Mouse (Mus musculus): ENCODE data around the gene Phb. TPM values are rescaled to one million over a fixed set of nuclear protein-coding genes. Genes with fewer than 3 reads are reported as not detected.
A peak's percentile ranks its signal among the peaks of the same experiment; 100 is the strongest.

Gene Phb
- polyA plus RNA-seq, 1 experiment from 2014 or later, result 175 TPM

GRCm38 (mm10) chr11:95640751-95641150 is 26.0 kb upstream of the Phb start:
- Histone ChIP-seq H3K4me1 (replicated peaks) (peaks cover 30% of the 10 kb centered on the region), H3K4me3 (no peak overlapping the region), H3K36me3 (no peaks in the 10 kb centered on the region), H3K27ac (no peak overlapping the region), H3K4me2 (no peak overlapping the region), H3K9me3 (peaks cover 3% of the 10 kb centered on the region; the same call in 1 of the 2 replicates), H3K9ac (no peak overlapping the region), H3K27me3 (peaks cover 54% of the 10 kb centered on the region)
- no peak for ATAC-seq (ENCODE audit: low FRiP score)
- 54% methylated on average over 2 of the region's 2 CpGs for WGBS

DNA sequence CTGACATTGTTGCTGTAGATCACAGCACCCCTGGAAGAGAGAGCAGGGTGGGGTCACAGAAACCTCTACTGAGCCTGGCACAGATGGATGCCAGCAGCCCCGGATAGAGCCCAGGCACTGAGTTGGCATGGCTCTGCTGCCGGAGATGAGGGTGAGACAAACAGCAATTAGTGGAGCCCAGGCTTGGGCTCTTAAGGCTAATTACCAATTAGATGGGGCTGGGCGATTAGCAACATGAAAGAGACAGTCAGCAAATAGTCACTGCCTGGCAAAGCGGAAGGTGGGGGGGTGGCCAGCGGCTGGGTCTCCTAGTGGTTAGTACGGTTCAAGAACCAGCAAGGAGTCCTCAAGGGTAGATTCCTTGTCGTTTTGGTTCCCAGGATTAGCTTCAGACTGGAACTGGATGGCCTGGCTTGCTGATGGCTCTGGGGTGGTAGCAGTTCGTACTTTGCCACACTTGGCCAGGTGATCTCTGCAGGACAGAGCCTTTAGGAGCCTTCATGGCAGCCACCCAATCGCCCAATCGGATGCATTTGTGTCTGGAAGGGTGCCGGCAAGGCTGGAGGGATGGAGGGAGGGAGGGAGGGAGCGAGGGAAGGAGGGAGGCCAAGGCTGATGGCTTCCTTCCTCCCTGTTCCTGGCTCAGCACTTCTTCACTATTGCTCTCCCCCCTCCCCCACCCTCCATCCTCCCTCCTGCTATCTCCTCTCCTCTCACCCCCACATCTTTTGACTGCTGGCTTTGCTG is 24.1 kb upstream of the Phb start:
- Histone ChIP-seq H3K4me3 (no peak overlapping the region), H3K9me3 (peaks cover 3% of the 10 kb centered on the region; the same call in 1 of the 2 replicates), H3K27me3 (peaks cover 68% of the 10 kb centered on the region), H3K4me2 (no peak overlapping the region), H3K4me1 (replicated peaks) (peaks cover 37% of the 10 kb centered on the region), H3K9ac (no peak overlapping the region), H3K36me3 (no peaks in the 10 kb centered on the region), H3K27ac (no peak overlapping the region)
- 0 out of 2 replicates have a peak, but pooled peaks have one; percentile 18 for ATAC-seq (ENCODE audit: low FRiP score)
- WGBS, result 44% methylated on average over 11 of the region's 12 CpGs

DNA sequence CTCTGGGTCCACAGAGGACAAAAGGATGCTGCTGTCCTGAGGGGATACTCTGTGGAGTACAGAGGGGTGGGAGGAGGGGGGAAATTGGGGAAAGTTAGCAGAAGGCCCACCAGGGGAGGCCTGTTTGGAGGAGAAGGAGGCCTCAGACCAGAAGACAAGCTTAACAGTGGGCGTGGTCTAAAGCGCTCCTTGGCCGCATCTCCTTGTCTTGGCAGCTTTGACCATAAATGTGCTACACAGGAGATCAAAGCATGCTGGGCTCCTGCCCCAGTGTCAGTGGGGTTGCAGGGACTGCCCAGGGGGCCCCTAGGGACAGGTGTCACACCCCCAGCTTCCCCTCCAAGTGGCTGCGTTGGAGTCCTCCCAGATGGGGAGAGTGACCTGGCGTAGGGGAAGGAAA is 22.9 kb upstream of the Phb start:
- no peak overlapping the region for H3K4me2 ChIP-seq
- no peaks in the 10 kb centered on the region for H3K9me3 ChIP-seq
- no peak overlapping the region for H3K27ac ChIP-seq
- peaks cover 70% of the 10 kb centered on the region for H3K27me3 ChIP-seq
- WGBS, result 44% methylated on average over 5 of the region's 5 CpGs
- H3K4me1 ChIP-seq (replicated peaks), result peaks cover 43% of the 10 kb centered on the region
- no peak overlapping the region for H3K4me3 ChIP-seq
- no peaks in the 10 kb centered on the region for H3K36me3 ChIP-seq
- H3K9ac ChIP-seq, result no peak overlapping the region
- ATAC-seq (ENCODE audit: low FRiP score), result no peak

- no peak overlapping the region for H3K27ac ChIP-seq
- H3K36me3 ChIP-seq, result no peaks in the 10 kb centered on the region
- ATAC-seq (ENCODE audit: low FRiP score), result no peak
- H3K9ac ChIP-seq, result no peak overlapping the region
- peaks cover 44% of the 10 kb centered on the region for H3K4me1 ChIP-seq (replicated peaks)
- no peak overlapping the region for H3K4me3 ChIP-seq
- no peaks in the 10 kb centered on the region for H3K9me3 ChIP-seq
- H3K27me3 ChIP-seq, result peaks cover 72% of the 10 kb centered on the region
- WGBS, result 55% methylated on average over 7 of the region's 7 CpGs
- no peak overlapping the region for H3K4me2 ChIP-seq
Observed at GRCm38 (mm10) chr11:95644381-95644780, 22.4 kb upstream of the Phb start.

- ATAC-seq (ENCODE audit: low FRiP score), result 0 out of 2 replicates have a peak, but pooled peaks have one; percentile 13
- no peaks in the 10 kb centered on the region for H3K36me3 ChIP-seq
- H3K9ac ChIP-seq, result peak overlapping the region; percentile 51
- H3K27ac ChIP-seq, result no peak overlapping the region
- H3K4me1 ChIP-seq (replicated peaks), result peaks cover 44% of the 10 kb centered on the region
- peak overlapping the region; percentile 42 for H3K4me2 ChIP-seq
- no peaks in the 10 kb centered on the region for H3K9me3 ChIP-seq
- H3K27me3 ChIP-seq, result peaks cover 77% of the 10 kb centered on the region
- peak overlapping the region; percentile 14 for H3K4me3 ChIP-seq
- WGBS, result 1% methylated on average over 35 of the region's 36 CpGs
Observed at GRCm38 (mm10) chr11:95645397-95646153, 21.2 kb upstream of the Phb start.

- WGBS, result 34% methylated on average over 3 of the region's 3 CpGs
- no peak for ATAC-seq (ENCODE audit: low FRiP score)
- no peak overlapping the region for H3K27ac ChIP-seq
- no peaks in the 10 kb centered on the region for H3K9me3 ChIP-seq
- peaks cover 72% of the 10 kb centered on the region for H3K27me3 ChIP-seq
- no peaks in the 10 kb centered on the region for H3K36me3 ChIP-seq
- no peak overlapping the region for H3K4me3 ChIP-seq
- H3K4me2 ChIP-seq, result no peak overlapping the region
- H3K9ac ChIP-seq, result no peak overlapping the region
- peaks cover 44% of the 10 kb centered on the region for H3K4me1 ChIP-seq (replicated peaks)
Observed at GRCm38 (mm10) chr11:95646154-95646490, 20.6 kb upstream of the Phb start.

DNA sequence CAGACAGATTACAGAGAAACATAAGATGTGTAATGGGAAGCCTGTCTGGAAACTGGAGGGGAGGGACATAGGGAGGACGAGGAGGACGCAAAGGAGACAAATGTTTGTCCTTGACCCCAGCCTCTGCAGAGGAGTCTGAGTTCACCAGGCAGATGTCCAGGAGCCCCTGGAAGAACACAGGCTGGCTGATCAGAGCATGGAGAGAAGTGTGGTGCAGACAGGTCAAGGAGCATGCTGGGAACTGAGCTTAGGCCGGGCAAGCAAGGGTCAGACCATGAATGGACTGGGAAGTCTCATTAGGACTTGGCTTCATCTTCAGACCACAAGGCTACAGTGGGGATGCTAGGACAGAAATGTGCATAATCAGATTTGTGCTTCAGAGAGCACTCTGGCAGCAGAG is 19.0 kb upstream of the Phb start:
- no peaks in the 10 kb centered on the region for H3K9me3 ChIP-seq
- H3K4me1 ChIP-seq (replicated peaks), result peaks cover 38% of the 10 kb centered on the region
- H3K27ac ChIP-seq, result no peak overlapping the region
- 0 out of 2 replicates have a peak overlapping the region, but pooled peaks have one; percentile 5 for H3K9ac ChIP-seq
- H3K4me2 ChIP-seq, result no peak overlapping the region
- H3K36me3 ChIP-seq, result no peaks in the 10 kb centered on the region
- H3K27me3 ChIP-seq, result peaks cover 67% of the 10 kb centered on the region
- no peak overlapping the region for H3K4me3 ChIP-seq
- WGBS, result 27% methylated on average over 3 of the region's 3 CpGs
- ATAC-seq (ENCODE audit: low FRiP score), result no peak

DNA sequence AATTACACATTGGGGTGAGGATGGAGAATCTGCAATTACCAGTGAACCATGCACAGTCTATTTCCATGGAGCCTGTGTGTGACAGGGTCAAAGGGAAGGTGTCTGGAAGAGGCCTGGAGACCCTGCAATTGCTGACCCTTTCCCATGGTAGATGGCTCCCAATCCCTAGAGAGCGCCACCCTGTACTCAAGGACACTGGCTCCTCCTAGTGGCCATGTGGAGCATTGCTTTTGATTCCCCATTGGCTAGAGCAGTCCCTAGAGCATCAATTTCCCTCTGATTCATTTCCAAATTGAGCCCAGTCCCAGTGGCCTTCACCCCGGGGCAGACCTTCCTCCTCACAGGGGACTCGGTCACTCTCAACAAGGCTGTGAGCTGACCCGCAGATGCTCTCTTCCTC is 17.9 kb upstream of the Phb start:
- no peak for ATAC-seq (ENCODE audit: low FRiP score)
- 4% methylated on average over 4 of the region's 4 CpGs for WGBS
- H3K4me2 ChIP-seq, result no peak overlapping the region

DNA sequence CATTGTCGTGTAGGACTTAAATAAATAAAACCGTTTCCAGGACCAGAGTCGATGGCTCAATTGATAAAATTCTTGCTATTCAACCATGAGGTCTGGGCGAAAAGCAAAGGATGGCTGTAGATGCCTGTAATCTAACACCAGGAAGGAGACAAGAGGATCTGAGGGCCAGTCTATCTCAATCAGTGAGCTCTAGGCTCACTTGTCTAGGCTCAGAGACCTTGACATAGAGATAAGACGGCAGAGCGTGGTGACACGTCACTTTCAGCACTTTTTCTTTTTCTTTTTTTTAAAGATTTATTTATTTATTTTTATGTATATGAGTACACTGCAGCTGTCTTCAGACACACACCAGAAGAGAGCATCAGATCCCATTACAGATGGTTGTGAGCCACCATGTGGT is 17.2 kb upstream of the Phb start:
- H3K4me2 ChIP-seq, result no peak overlapping the region
- H3K27me3 ChIP-seq, result peaks cover 53% of the 10 kb centered on the region
- H3K27ac ChIP-seq, result no peak overlapping the region
- peaks cover 24% of the 10 kb centered on the region for H3K4me1 ChIP-seq (replicated peaks)
- no peaks in the 10 kb centered on the region for H3K36me3 ChIP-seq
- WGBS, result 79% methylated on average over 7 of the region's 7 CpGs
- no peaks in the 10 kb centered on the region for H3K9me3 ChIP-seq
- H3K9ac ChIP-seq, result no peak overlapping the region
- no peak overlapping the region for H3K4me3 ChIP-seq
- ATAC-seq (ENCODE audit: low FRiP score), result no peak

More for the DNA sequence above, 17.9 kb upstream of the Phb start:
- Histone ChIP-seq H3K9me3 (no peaks in the 10 kb centered on the region), H3K9ac (no peak overlapping the region), H3K27ac (no peak overlapping the region), H3K27me3 (peaks cover 61% of the 10 kb centered on the region), H3K36me3 (no peaks in the 10 kb centered on the region), H3K4me3 (no peak overlapping the region), H3K4me1 (replicated peaks) (peaks cover 29% of the 10 kb centered on the region)

- ATAC-seq (ENCODE audit: low FRiP score), result no peak
- peaks cover 22% of the 10 kb centered on the region for H3K4me1 ChIP-seq (replicated peaks)
- H3K9ac ChIP-seq, result no peak overlapping the region
- no peaks in the 10 kb centered on the region for H3K9me3 ChIP-seq
- peaks cover 49% of the 10 kb centered on the region for H3K27me3 ChIP-seq
- no peak overlapping the region for H3K4me2 ChIP-seq
- no peak overlapping the region for H3K4me3 ChIP-seq
- no peaks in the 10 kb centered on the region for H3K36me3 ChIP-seq
- no peak overlapping the region for H3K27ac ChIP-seq
- 52% methylated on average over 2 of the region's 2 CpGs for WGBS
Observed at GRCm38 (mm10) chr11:95650001-95650400, 16.8 kb upstream of the Phb start.

DNA sequence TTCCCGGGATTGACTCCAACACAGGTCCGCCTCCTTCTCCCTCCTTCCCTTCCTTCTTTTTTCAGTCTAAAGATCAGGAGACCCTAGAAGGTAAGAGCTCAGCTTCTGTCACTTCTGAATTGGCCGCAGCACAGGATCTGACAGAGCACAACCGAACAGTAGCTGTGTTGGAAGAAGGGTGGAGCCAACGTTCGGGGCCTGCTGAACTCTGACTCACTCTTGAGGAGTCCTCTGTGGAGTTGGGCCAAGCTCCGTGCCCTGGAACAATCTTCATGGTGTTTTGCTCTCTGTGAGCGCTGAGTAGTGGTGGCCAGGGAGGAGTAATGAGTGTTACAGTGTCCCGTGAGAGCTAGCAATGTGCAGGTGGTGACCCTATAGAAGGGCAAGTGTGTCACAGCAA is 15.8 kb upstream of the Phb start:
- WGBS, result 70% methylated on average over 9 of the region's 9 CpGs

DNA sequence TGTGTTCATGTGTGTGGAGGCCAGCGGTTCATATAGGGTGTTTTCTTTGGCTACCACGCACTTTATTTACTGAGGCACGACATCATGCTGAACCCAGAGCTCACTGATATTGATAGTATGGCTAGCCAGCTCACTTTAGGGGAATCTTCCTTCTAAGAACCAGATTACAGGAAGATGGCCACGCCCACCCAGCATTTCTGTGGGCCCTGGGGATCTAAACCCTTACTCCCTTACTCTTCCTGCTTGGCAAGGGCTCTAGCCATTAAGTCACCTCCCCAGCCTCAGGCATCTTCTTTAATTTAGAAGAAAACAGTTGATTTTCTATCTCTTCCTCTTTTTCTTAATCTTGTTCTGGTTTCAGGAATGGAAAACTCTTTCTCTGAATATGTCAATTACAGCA is 9.3 kb upstream of the Phb start:
- Histone ChIP-seq H3K36me3 (no peaks in the 10 kb centered on the region), H3K9me3 (no peaks in the 10 kb centered on the region), H3K27ac (no peak overlapping the region), H3K4me1 (replicated peaks) (no peaks in the 10 kb centered on the region), H3K4me3 (no peak overlapping the region), H3K9ac (no peak overlapping the region), H3K27me3 (peaks cover 6% of the 10 kb centered on the region; the same call in 1 of the 2 replicates), H3K4me2 (no peak overlapping the region)
- ATAC-seq (ENCODE audit: low FRiP score), result no peak
- 79% methylated on average over 4 of the region's 4 CpGs for WGBS

More for the DNA sequence above, 15.8 kb upstream of the Phb start:
- Histone ChIP-seq H3K9ac (no peak overlapping the region), H3K27ac (no peak overlapping the region), H3K36me3 (no peaks in the 10 kb centered on the region), H3K4me3 (no peak overlapping the region), H3K9me3 (no peaks in the 10 kb centered on the region), H3K4me2 (no peak overlapping the region), H3K4me1 (replicated peaks) (peaks cover 13% of the 10 kb centered on the region; the same call in 1 of the 2 replicates), H3K27me3 (peaks cover 39% of the 10 kb centered on the region)
- ATAC-seq (ENCODE audit: low FRiP score), result no peak

All from hindbrain, embryonic 13.5 days (tissue).